Mouse (Mus musculus) testis, postnatal 10 days (tissue): ENCODE data around the gene Prrc2c.

Experiments
- DNase-seq: peaks from one replicate; pipeline ENCODE4 v3.0.0; 2021; ENCODE audit warnings: low spot score

Gene Prrc2c

GRCm38 (mm10) chr1:162693721-162694120, 46.6 kb downstream of the Prrc2c start:
- DNase-seq = no peak

DNA sequence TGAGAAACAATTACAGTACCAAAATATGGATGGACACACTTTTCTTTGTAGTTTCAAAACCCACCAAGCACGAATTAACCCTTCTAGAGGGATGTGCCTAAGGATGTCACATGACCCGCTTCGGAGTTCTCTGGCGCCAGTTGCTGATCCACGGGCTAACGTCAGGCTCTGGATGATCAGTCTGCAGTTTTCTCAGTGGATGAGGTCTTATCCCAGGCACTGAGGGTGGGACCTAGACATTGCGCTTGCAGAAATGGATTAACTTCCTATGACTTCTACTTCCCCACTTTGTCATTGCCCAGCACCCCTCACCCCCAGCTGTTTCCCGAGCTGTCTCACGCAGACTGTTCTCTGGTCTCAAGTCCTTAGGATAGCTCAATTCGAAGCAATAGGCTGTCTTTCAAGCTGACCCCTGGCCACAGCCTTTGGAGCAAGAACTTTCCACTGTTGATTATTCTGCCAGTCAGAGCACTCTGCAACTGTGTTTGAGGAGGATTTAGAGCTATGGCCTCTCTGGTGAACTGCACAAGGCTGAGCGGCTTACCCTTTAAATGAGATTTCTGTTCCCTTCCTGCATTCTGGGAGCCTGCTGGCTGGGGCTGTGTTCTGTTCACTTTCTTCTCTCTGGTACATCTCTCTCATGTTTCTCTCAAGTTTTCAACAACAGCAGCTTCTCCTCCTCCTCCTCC, 74.7 kb downstream of the Prrc2c start:
- no peak for DNase-seq

GRCm38 (mm10) chr1:162664826-162665475, 75.4 kb downstream of the Prrc2c start:
- DNase-seq = peak; percentile 78

DNA sequence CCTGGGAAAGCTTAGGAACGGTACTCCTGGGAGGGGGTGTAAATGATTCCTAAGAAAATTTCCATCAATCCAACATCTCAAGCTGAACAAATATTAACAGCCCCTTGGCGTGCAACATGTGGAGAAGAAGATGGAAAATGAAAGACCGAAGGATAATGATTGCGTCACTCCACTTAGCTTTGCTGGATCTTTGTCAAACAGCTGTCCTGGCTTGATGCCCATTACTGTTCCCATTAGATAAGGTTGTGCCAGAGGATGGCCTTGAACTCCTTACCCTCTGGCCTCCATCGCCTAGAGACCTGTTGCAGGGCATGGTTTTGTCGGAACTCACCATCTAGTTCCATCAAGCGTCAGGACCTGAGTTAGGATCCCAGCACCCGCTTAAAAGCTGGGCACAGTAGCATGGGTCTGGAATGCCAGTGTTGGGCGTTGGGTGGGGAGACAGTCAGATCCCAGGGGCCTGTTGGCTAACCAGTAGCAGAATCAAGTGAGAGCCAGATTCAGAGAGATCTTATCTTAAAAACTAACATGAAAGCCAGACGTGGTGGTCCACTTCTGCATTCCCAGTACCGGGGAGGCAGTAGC, 80.0 kb downstream of the Prrc2c start:
- DNase-seq = no peak

DNA sequence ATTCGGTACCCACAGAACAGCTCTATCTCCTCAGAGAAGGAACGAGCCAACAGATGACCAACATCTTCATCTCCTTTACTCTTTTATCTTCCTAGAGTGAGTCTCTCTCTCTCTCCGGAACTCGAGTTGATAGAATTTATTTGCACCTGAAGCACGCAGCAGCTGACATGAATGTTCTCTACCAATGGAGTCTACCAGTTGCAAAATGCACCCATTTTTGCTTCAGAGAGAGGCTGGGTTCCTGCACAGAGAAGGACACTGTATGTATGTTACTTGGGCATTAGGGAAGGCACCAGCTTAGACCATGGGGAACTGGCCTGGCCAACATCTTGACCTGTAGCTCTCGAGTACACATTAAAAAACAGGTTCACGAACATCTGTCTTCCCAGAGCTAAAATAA, 82.2 kb downstream of the Prrc2c start, which contains the start of gene Myocos:
Gene Myocos, minus strand, starts transcription at position 101 of the 400 bp plus-strand sequence.
- no peak for DNase-seq

DNA sequence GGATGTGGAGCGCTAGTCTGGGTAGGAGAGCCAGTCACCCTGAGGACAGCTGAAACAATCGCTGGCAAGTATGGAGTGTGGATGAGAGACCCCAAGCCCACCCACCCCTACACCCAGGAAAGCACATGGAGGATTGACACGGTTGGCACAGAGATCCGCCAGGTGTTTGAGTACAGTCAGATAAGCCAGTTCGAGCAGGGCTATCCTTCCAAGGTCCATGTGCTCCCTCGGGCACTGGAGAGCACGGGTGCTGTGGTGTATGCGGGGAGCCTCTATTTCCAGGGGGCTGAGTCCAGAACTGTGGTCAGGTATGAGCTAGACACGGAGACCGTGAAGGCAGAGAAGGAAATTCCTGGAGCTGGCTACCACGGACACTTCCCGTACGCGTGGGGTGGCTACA, 91.9 kb downstream of the Prrc2c start:
- DNase-seq = no peak

DNA sequence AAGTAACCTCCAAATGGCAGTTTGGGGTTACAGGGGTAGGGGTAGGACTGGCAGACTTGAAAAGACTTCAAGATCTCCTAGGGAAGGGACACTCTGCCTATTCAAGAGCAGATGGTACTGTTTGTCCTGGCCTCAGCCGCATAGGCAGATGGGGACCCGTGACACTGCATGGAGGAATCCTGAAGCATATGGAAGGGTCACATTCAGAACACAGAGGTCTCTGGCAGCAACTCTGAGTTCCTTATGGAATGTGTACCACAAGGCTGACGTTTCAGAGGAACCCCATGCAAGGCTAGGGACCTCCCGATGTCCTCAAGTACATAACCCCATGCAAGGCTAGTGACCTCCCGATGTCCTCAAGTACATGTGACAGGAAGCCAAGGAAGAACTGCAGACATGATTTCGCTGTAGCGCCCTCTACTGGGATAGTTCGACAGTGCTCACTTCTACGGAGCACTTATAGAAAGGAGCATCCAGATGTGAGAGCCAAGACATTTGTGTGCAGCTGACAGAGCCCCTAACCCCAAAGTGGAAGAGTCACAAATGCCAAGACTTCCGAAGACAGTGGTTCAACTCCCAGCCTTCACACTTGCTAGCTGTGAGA, 94.2 kb downstream of the Prrc2c start:
- no peak for DNase-seq

DNA sequence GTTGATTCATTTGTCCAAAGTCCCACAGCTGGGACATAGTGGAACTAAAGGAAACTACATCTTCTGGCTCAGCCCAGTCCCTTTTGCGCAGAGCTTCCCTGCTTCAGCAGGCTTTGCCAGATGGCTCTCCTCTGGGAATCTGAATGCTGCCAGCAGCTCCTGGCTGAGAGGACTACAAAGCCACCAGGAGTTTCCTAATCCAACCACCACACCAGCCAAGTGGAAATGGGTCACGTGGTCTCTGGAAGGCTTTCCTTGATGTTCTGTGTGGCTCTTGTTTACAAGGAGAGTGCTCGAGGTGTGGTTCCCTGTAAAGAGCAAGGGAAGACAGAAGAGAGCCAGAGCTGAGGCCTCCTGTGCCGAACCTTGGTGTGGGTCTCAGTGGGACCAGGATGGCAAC, 96.6 kb downstream of the Prrc2c start:
- no peak for DNase-seq

DNA sequence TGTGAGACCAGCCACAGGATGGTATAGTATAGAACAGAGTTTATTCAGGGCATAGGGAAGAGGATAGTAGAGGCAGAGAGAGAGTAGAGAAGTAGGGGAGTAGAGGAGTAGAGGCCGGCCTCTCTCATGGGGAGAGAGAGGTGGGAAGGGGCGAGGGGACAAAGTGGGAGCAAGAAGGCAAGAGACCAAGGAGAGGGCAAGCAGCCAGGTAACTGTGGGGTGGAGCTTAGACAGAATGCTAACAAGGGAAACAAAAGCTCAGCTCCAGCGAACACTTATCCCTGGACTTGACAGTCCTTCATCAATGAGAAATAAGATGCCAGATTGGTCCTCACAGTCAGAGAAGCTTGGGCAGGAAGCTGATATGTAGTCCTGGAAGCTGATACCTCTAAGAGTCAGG, 97.8 kb downstream of the Prrc2c start:
- no peak for DNase-seq

GRCm38 (mm10) chr1:162639861-162640260, 100.5 kb downstream of the Prrc2c start:
- DNase-seq = no peak

- no peak for DNase-seq
Measured at GRCm38 (mm10) chr1:162639051-162639750, 101.2 kb downstream of the Prrc2c start, which contains the start of gene Myoc. Myoc (plus strand) TSS chr1:162639155.

DNA sequence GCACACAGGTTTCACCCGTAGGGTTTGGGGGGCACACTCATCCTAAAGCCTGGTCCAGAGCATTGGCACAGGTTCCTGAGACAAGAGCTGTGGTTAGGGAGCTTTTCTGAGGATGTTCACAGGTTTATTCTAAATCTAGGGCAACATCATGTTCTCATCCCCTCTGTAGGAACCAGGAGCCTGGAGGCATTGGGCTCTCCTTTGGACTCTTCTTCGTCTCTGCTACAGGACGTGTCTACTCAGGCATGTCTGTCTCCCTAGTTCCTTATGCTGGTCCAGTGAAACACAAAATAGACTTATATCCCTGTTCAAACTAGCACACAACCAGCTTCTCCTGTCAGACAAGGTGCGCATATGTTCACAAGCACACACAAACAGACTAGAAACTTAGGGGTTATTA, 101.8 kb downstream of the Prrc2c start:
- DNase-seq = no peak

DNA sequence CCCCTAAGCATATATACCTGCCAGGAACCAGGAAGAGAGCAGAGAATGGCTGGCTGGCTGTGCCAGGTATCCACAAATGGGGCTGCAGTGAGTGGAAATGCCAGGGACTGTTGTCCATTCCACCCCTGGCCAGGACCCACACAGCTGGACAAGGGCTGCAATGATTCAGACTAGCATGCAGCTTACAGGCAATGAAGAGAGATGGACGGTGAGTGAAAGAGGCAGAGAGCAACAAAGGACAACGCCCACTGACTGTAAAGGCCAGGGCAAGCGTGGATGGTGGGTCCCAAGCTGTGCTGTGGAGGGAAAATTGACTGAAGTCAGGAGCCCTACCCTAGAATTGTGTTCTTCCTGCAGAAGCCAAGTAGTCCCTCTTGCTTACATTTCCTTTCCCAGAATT, 103.8 kb downstream of the Prrc2c start:
- no peak for DNase-seq

DNA sequence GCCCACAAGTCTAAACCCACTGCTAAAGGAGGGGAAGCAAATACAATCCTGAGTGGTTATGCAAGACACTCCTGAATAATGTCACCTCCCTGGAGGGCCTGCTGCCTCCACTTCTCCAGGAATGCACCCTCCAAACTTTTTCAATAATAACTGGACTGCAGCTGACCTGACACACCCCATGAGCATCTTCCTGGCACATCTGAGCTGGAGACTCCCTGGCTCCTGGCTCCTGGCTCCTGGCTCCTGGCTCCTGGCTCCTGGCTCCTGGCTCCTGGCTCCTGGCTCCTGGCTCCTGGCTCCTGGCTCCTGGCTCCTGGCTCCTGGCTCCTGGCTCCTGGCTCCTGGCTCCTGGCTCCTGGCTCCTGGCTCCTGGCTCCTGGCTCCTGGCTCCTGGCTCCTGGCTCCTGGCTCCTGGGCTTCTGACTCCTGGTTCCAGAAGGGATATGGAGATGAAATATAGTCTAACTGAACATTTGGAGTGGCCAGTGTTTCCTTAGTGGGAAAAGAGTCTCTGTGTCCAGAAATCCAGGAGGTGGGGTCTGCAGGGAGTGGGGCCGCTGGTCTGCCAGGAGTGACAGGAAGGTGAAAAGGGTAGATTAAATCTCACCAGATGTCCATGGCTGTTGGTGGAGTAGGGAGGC, 104.9 kb downstream of the Prrc2c start:
- peak; percentile 29 for DNase-seq

DNA sequence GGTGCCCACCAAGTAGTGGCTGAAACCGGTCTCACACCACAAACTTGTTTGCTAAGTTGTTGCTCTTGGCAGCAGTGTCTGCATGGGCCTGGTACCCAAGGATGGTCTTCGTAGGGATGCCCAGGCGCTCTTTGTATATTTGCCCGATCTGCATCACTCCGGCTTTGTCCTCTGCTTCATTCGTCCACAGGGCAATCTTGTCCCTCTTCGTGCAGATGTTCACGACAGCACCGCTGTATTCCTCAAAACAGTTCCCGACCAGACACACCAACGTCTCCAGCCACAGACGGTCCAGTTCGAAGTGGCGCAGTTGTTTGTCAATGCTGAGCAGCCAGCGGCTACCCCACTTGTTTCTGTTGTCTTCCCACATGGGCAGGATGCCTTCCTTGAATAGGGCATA, 112.0 kb downstream of the Prrc2c start:
- peak; percentile 30 for DNase-seq

GRCm38 (mm10) chr1:162627821-162628220, 112.5 kb downstream of the Prrc2c start:
- peak; percentile 38 for DNase-seq

- peak; percentile 29 for DNase-seq
Measured at GRCm38 (mm10) chr1:162625229-162625628, 115.1 kb downstream of the Prrc2c start.

GRCm38 (mm10) chr1:162623895-162624294, 116.5 kb downstream of the Prrc2c start:
- DNase-seq = peak; percentile 50
